Mouse (Mus musculus): Measurements from ENCODE around the gene Dnaja3.

GRCm38 (mm10) chr16:4684457-4684791 is 44.6 kb downstream of the Dnaja3 start:
- TF ChIP-seq POLR2A (IDR thresholded peaks at IDR 0.05; ENCODE audit: low read depth, low read length) (no peak), CTCF (conservative IDR thresholded peaks at IDR 0.05; ENCODE audit: insufficient read depth, insufficient read length, low read depth, low read length) (no peak)

All from kidney, adult 2 months (tissue).